Mouse (Mus musculus) liver, embryonic 11.5 days (tissue): ENCODE results near the gene Pde2a. TPM values are rescaled to one million over a fixed set of nuclear protein-coding genes. Genes with fewer than 3 reads are reported as not detected.

Experiments used
- ATAC-seq: fragments of 200-750 bp; cut with Nextera tagmentation; replicated peaks from 2 replicates; pipeline ENCODE4 v1.8.0; 2017; ENCODE audit warnings: moderate number of reproducible peaks, mild to moderate bottlenecking, moderate TSS enrichment, moderate library complexity; ENCODE audit not compliant: low FRiP score
- DNase-seq: peaks from one replicate; pipeline ENCODE4 v3.0.0-alpha.2; 2017; ENCODE audit warnings: low spot score
- H3K27ac ChIP-seq: fragments of 300-500 bp; sonication (generic); 2 replicates; pipeline ENCODE4 v1.5.1; 2014; ENCODE audit warnings: mild to moderate bottlenecking, low read depth, low read length, control low read depth
- H3K27me3 ChIP-seq: fragments of 300-500 bp; sonication (generic); replicated peaks from 2 replicates; pipeline ENCODE4 v1.6.1; 2014; ENCODE audit warnings: low read length, mixed read lengths; ENCODE audit not compliant: control insufficient read depth, insufficient read depth
- H3K36me3 ChIP-seq: fragments of 300-500 bp; sonication (generic); 2 replicates; pipeline ENCODE4 v1.6.1; 2014; ENCODE audit warnings: mild to moderate bottlenecking, low read length, moderate library complexity, mixed read lengths; ENCODE audit not compliant: control insufficient read depth, insufficient read depth
- H3K4me1 ChIP-seq: fragments of 300-500 bp; sonication (generic); replicated peaks from 2 replicates; pipeline ENCODE4 v1.6.1; 2014; ENCODE audit warnings: low read length, mixed read lengths; ENCODE audit not compliant: control insufficient read depth, insufficient read depth
- H3K4me2 ChIP-seq: fragments of 300-500 bp; sonication (generic); 2 replicates; pipeline ENCODE4 v1.6.1; 2014; ENCODE audit warnings: mild to moderate bottlenecking, control low read depth, moderate library complexity
- H3K4me3 ChIP-seq: fragments of 300-500 bp; sonication (generic); 2 replicates; pipeline ENCODE4 v1.5.1; 2014; ENCODE audit warnings: low read depth, low read length, control low read depth
- H3K9ac ChIP-seq: fragments of 300-500 bp; sonication (generic); 2 replicates; pipeline ENCODE4 v1.6.1; 2014; ENCODE audit warnings: low read depth, low read length, control low read depth
- H3K9me3 ChIP-seq: fragments of 300-500 bp; sonication (generic); 2 replicates; pipeline ENCODE4 v1.6.1; 2016; ENCODE audit warnings: low read length, inconsistent platforms, mixed read lengths; ENCODE audit not compliant: control insufficient read depth
- WGBS: fragments of 180-500 bp; shearing (Covaris S2); extraction: QIAGEN DNeasy Blood & Tissue Kit; methylation state at CpG from one replicate; pipeline ENCODE4 v1.1.7; 2014; 5-methylcytosine and 5-hydroxymethylcytosine counted together
- polyA plus RNA-seq: library from polyadenylated mRNA; unstranded; fragments of >200 nt; fragmentation: Nextera tagmentation; extraction: Ambion mirVana; gene quantifications from 2 replicates; pipeline ENCODE4 v1.2.1, GENCODE M21; 2014

Gene Pde2a
- polyA plus RNA-seq, 1 experiment from 2014 or later: 14.4 TPM

GRCm38 (mm10) chr7:101509212-101509611 lies 87.7 kb downstream of the Pde2a start:
- no peak for DNase-seq
- Histone ChIP-seq H3K9me3 (no peaks in the 10 kb centered on the region), H3K4me2 (no peak overlapping the region), H3K27ac (no peak overlapping the region), H3K4me3 (no peak overlapping the region), H3K9ac (no peak overlapping the region), H3K4me1 (peaks cover 1% of the 10 kb centered on the region; the same call in 1 of the 2 replicates), H3K27me3 (peaks cover 6% of the 10 kb centered on the region), H3K36me3 (no peaks in the 10 kb centered on the region)
- ATAC-seq: no peak
- 51% methylated on average over 2 of the region's 2 CpGs for WGBS

GRCm38 (mm10) chr7:101513655-101514054 lies 92.2 kb downstream of the Pde2a start:
- DNase-seq (no peak), ATAC-seq (no peak)
- Histone ChIP-seq H3K9me3 (no peaks in the 10 kb centered on the region), H3K36me3 (no peaks in the 10 kb centered on the region), H3K27ac (no peak overlapping the region), H3K4me1 (no peaks in the 10 kb centered on the region), H3K9ac (no peak overlapping the region), H3K27me3 (no peaks in the 10 kb centered on the region), H3K4me2 (no peak overlapping the region), H3K4me3 (no peak overlapping the region)
- WGBS: 86% methylated on average over 7 of the region's 7 CpGs

GRCm38 (mm10) chr7:101514768-101515167 lies 93.3 kb downstream of the Pde2a start:
- Histone ChIP-seq H3K4me3 (no peak overlapping the region), H3K9me3 (no peaks in the 10 kb centered on the region), H3K36me3 (no peaks in the 10 kb centered on the region), H3K4me2 (no peak overlapping the region), H3K27me3 (no peaks in the 10 kb centered on the region), H3K4me1 (no peaks in the 10 kb centered on the region), H3K9ac (no peak overlapping the region), H3K27ac (no peak overlapping the region)
- 74% methylated on average over 6 of the region's 6 CpGs for WGBS
- no peak for DNase-seq
- ATAC-seq: no peak

GRCm38 (mm10) chr7:101515295-101515694 lies 93.8 kb downstream of the Pde2a start:
- ATAC-seq: no peak
- Histone ChIP-seq H3K27ac (no peak overlapping the region), H3K36me3 (no peaks in the 10 kb centered on the region), H3K9ac (no peak overlapping the region), H3K9me3 (no peaks in the 10 kb centered on the region), H3K4me3 (no peak overlapping the region), H3K4me1 (no peaks in the 10 kb centered on the region), H3K4me2 (no peak overlapping the region), H3K27me3 (no peaks in the 10 kb centered on the region)
- WGBS: 22% methylated on average over 6 of the region's 6 CpGs
- no peak for DNase-seq

GRCm38 (mm10) chr7:101516460-101516859 lies 95.0 kb downstream of the Pde2a start:
- WGBS: 58% methylated on average over 6 of the region's 6 CpGs
- no peak overlapping the region for H3K4me2 ChIP-seq
- no peaks in the 10 kb centered on the region for H3K36me3 ChIP-seq
- no peaks in the 10 kb centered on the region for H3K4me1 ChIP-seq
- no peaks in the 10 kb centered on the region for H3K9me3 ChIP-seq
- no peak overlapping the region for H3K4me3 ChIP-seq
- H3K9ac ChIP-seq: no peak overlapping the region
- H3K27me3 ChIP-seq: no peaks in the 10 kb centered on the region
- H3K27ac ChIP-seq: no peak overlapping the region
- no peak for ATAC-seq
- no peak for DNase-seq

GRCm38 (mm10) chr7:101521696-101522095 lies 100.2 kb downstream of the Pde2a start:
- Histone ChIP-seq H3K9ac (no peak overlapping the region), H3K4me1 (no peaks in the 10 kb centered on the region), H3K27ac (no peak overlapping the region), H3K4me2 (no peak overlapping the region), H3K27me3 (no peaks in the 10 kb centered on the region), H3K4me3 (no peak overlapping the region), H3K9me3 (no peaks in the 10 kb centered on the region), H3K36me3 (no peaks in the 10 kb centered on the region)
- WGBS: 79% methylated on average over 1 of the region's 1 CpGs
- ATAC-seq: no peak
- no peak for DNase-seq

GRCm38 (mm10) chr7:101523205-101523604 lies 101.7 kb downstream of the Pde2a start:
- Histone ChIP-seq H3K9me3 (no peaks in the 10 kb centered on the region), H3K4me1 (no peaks in the 10 kb centered on the region), H3K4me3 (no peak overlapping the region), H3K27me3 (no peaks in the 10 kb centered on the region), H3K9ac (no peak overlapping the region), H3K27ac (no peak overlapping the region), H3K36me3 (no peaks in the 10 kb centered on the region), H3K4me2 (no peak overlapping the region)
- WGBS: 67% methylated on average over 2 of the region's 2 CpGs
- ATAC-seq (no peak), DNase-seq (no peak)

GRCm38 (mm10) chr7:101526484-101526883 lies 105.0 kb downstream of the Pde2a start:
- no peak for DNase-seq
- no peaks in the 10 kb centered on the region for H3K36me3 ChIP-seq
- H3K9me3 ChIP-seq: no peaks in the 10 kb centered on the region
- H3K4me3 ChIP-seq: no peak overlapping the region
- H3K27me3 ChIP-seq: no peaks in the 10 kb centered on the region
- H3K4me1 ChIP-seq: no peaks in the 10 kb centered on the region
- H3K9ac ChIP-seq: no peak overlapping the region
- WGBS: 61% methylated on average over 7 of the region's 7 CpGs
- no peak overlapping the region for H3K27ac ChIP-seq
- H3K4me2 ChIP-seq: no peak overlapping the region
- no peak for ATAC-seq

GRCm38 (mm10) chr7:101534428-101534827 lies 112.9 kb downstream of the Pde2a start:
- Histone ChIP-seq H3K4me2 (no peak overlapping the region), H3K9ac (no peak overlapping the region), H3K9me3 (no peaks in the 10 kb centered on the region), H3K36me3 (no peaks in the 10 kb centered on the region), H3K4me1 (no peaks in the 10 kb centered on the region), H3K27me3 (no peaks in the 10 kb centered on the region; the same call in 1 of the 2 replicates), H3K27ac (no peak overlapping the region), H3K4me3 (no peak overlapping the region)
- DNase-seq (no peak), ATAC-seq (no peak)
- 36% methylated on average over 5 of the region's 5 CpGs for WGBS
